Mouse (Mus musculus) bone marrow, adult 2 months (tissue): ENCODE results near the gene Cdh1. TPM values are rescaled to one million over a fixed set of nuclear protein-coding genes. Genes with fewer than 3 reads are reported as not detected.
"Not testable (repeated sequence)": the region's sequence is repeated elsewhere in the genome, so short reads cannot be mapped to it uniquely, and the experiment has no call there.

Source experiments
- H3K27ac ChIP-seq: fragments of 200-500 bp; 2 replicates; pipeline ENCODE4 v1.5.1; 2012; ENCODE audit warnings: low read depth, mild to moderate bottlenecking, control low read depth, inconsistent platforms, low read length; ENCODE audit not compliant: control insufficient read depth, poor library complexity, insufficient read depth
- H3K4me1 ChIP-seq: fragments of 200-500 bp; 2 replicates; pipeline ENCODE4 v1.6.1; 2011; ENCODE audit warnings: low read length; ENCODE audit not compliant: control insufficient read depth, insufficient read depth
- H3K4me3 ChIP-seq: fragments of 200-500 bp; replicated peaks from 2 replicates; pipeline ENCODE3; 2011; ENCODE audit warnings: mild to moderate bottlenecking, low read depth, low read length, control low read depth; ENCODE audit not compliant: control insufficient read depth
- CTCF ChIP-seq: fragments of 200-500 bp; IDR thresholded peaks from 2 replicates; pipeline ENCODE4 v1.5.1; 2011; ENCODE audit warnings: low read length, control low read depth; ENCODE audit not compliant: control insufficient read depth, insufficient read depth
- POLR2A ChIP-seq: fragments of 200-500 bp; IDR thresholded peaks from 2 replicates; pipeline ENCODE4 v1.6.1; 2011; ENCODE audit warnings: low read depth, mild to moderate bottlenecking, control low read depth, low read length, borderline replicate concordance; ENCODE audit not compliant: control insufficient read depth
- WGBS: fragments of 180-500 bp; shearing (Covaris S2); methylation state at CpG from one replicate; pipeline ENCODE4 v1.1.7; 2018; 5-methylcytosine and 5-hydroxymethylcytosine counted together
- polyA plus RNA-seq: library from polyadenylated mRNA; stranded (reverse); fragments of >200 nt; gene quantifications from 2 replicates; pipeline ENCODE4 v1.2.4, GENCODE M21; 2011; ENCODE audit warnings: low replicate concordance; ENCODE audit not compliant: missing spikeins, insufficient read depth, insufficient read length

Cdh1 gene
- polyA plus RNA-seq, 1 experiment: 6.8 TPM

- Histone ChIP-seq H3K27ac (no peak overlapping the region), H3K4me1 (peaks cover 2% of the 10 kb centered on the region; the same call in 1 of the 2 replicates), H3K4me3 (no peak overlapping the region)
- 75% methylated on average over 5 of the region's 5 CpGs for WGBS
- no peak for TF ChIP-seq CTCF
- no peak for TF ChIP-seq POLR2A
These were observed 31.5 kb upstream of the Cdh1 start for GRCm38 (mm10) chr8:106571551-106572172.

DNA sequence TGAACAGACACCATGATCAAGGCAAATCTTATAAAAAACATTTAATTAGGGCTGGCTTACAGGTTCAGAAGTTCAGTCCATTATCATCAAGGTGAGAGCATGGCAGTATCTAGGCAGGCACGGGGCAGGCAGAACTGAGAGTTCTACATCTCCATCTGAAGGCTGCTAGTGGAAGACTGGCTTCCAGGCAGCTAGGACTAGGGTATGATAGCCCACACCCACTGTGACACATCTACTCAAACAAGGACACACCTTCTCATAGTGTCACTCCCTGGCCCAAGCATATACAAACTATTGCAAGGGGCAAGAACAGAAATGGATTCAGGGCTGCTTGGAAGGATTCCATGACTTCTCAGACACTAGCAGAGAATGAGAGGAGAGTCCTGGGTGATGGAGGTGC, 31.0 kb upstream of the Cdh1 start:
- WGBS: 68% methylated on average over 1 of the region's 1 CpGs
- H3K4me1 ChIP-seq, H3K4me3 ChIP-seq, H3K27ac ChIP-seq: not testable (repeated sequence)

- WGBS: 76% methylated on average over 20 of the region's 20 CpGs
- H3K27ac ChIP-seq, H3K4me1 ChIP-seq, H3K4me3 ChIP-seq: not testable (repeated sequence)
These were observed 30.0 kb upstream of the Cdh1 start, which contains the start of gene Gm10073 for GRCm38 (mm10) chr8:106573168-106573567. Gene Gm10073 (minus strand): TSS chr8:106573461.

GRCm38 (mm10) chr8:106574283-106574682, 28.9 kb upstream of the Cdh1 start:
- 11% methylated on average over 4 of the region's 4 CpGs for WGBS
- H3K4me3 ChIP-seq: no peak overlapping the region
- H3K27ac ChIP-seq: no peak overlapping the region
- peaks cover 2% of the 10 kb centered on the region; the same call in 1 of the 2 replicates for H3K4me1 ChIP-seq
- TF ChIP-seq CTCF (no peak), POLR2A (no peak)

DNA sequence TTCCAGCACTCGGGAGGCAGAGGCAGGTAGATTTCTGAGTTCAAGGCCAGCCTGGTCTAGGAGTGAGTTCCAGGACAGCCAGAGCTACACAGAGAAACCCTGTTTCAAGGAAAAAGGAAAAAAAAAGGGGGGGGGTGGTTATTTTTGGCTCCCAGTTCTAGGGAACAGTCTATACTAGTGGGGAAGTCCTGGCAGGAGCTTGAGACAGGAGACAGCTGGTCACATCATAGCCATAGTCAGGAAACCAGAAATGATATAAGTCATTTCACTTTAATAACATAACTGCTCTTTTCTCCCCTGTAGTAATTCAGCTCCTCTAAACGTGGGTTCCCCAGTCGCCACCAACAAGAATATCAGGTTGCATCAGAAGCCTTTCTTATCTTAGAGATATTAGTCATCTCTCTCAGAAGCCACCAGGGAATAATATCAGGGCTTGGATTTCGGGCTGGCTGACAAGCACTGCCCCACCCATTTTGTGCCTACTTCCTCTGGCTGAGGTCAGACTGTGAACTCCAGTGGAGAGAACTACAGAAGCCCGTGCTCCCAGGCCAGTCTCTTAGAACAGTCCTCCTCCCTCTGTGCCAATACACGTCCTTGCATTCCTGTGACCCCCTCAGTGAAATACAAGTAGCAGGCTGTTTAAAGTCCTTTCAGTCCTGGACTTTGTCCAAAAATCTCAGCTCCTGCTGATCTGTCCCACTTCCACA, 26.1 kb upstream of the Cdh1 start:
- WGBS: 19% methylated on average over 6 of the region's 6 CpGs
- H3K4me3 ChIP-seq: no peak overlapping the region
- no peak for TF ChIP-seq POLR2A
- TF ChIP-seq CTCF: no peak
- peaks cover 2% of the 10 kb centered on the region; the same call in 1 of the 2 replicates for H3K4me1 ChIP-seq
- no peak overlapping the region for H3K27ac ChIP-seq

DNA sequence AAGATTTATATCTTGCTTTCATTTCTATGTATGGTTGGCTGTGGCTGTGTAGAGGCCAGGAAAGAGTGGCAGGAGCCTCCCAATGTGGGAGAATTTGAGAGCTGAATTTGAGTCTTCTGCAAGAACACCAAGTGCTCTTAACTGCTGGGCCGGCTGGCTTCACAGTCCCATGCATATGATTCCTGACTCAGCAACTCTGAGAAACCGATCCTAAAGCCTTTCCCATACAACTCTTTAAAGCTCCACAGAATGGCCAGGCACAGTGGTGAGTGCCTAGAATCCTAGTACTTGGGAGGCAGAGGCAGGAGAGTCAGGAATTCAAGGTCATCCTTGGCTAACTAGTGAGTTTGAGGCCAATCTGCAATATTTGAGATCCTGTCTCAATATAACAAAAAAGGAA, 23.6 kb upstream of the Cdh1 start:
- Histone ChIP-seq H3K27ac (no peak overlapping the region), H3K4me3 (no peak overlapping the region), H3K4me1 (peaks cover under 1% of the 10 kb centered on the region; the same call in 1 of the 2 replicates)
- TF ChIP-seq POLR2A (no peak), CTCF (no peak)
- WGBS: 84% methylated on average over 2 of the region's 2 CpGs

- TF ChIP-seq CTCF (no peak), POLR2A (no peak)
- 66% methylated on average over 6 of the region's 6 CpGs for WGBS
- Histone ChIP-seq H3K27ac (no peak overlapping the region), H3K4me1 (no peaks in the 10 kb centered on the region), H3K4me3 (no peak overlapping the region)
These were observed 21.6 kb upstream of the Cdh1 start for GRCm38 (mm10) chr8:106581344-106582088.

DNA sequence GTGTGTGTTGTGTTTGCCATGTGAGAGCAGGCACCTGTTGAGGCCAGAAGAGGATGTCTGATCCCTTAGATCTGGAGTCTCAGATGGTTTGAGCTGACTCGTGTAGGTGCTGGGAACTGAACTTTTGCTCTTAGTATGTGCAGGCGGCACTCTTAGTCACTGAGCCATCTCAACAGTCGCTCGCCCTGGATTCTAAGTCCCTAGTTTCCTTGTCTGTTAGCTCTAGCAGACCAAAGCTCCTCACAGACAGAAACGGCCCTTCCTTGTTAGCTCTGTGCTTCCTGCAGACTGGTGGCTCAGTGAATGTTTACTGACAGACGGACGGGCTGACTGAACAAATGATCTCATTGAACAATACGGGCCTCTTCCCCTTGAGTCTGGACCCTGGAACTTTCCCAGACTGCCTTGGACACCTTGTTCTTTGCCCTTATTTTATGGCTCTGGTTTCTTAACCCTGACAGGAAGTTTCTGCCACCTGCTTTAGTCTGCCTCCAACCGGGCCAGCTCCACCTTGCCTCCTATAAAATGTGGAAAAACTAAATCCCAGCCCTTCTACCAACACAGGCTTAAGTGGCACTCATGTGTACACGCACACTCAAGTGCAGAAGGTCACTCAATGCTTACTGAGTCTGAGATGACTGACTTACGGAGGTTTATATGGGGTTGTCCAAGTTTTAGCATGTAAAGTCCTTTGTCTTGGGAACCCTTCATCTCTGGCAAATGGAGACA, 18.0 kb upstream of the Cdh1 start:
- no peak overlapping the region for H3K4me3 ChIP-seq
- TF ChIP-seq CTCF (no peak), POLR2A (no peak)
- no peaks in the 10 kb centered on the region for H3K4me1 ChIP-seq
- no peak overlapping the region for H3K27ac ChIP-seq
- 67% methylated on average over 11 of the region's 11 CpGs for WGBS
